Mouse (Mus musculus) stomach, embryonic 14.5 days (tissue): Measurements from ENCODE around the gene Lyz2. TPM values are rescaled to one million over a fixed set of nuclear protein-coding genes. Genes with fewer than 3 reads are reported as not detected.
A peak's percentile ranks its signal among the peaks of the same experiment; 100 is the strongest.

ENCODE experiments used
- ATAC-seq: fragments of 200-750 bp; cut with Nextera tagmentation; 2 replicates; pipeline ENCODE4 v1.8.0; 2017; ENCODE audit warnings: low read depth, moderate TSS enrichment; ENCODE audit not compliant: insufficient number of reproducible peaks, insufficient read depth, low FRiP score
- H3K27ac ChIP-seq: fragments of 300-500 bp; sonication (generic); 2 replicates; pipeline ENCODE4 v1.5.1; 2014; ENCODE audit warnings: mild to moderate bottlenecking, low read length, moderate library complexity, mixed read lengths
- H3K27me3 ChIP-seq: fragments of 300-500 bp; sonication (generic); 2 replicates; pipeline ENCODE4 v1.6.1; 2014; ENCODE audit warnings: low read length, control low read depth, mixed read lengths; ENCODE audit not compliant: control insufficient read depth, insufficient read depth
- H3K36me3 ChIP-seq: fragments of 300-500 bp; sonication (generic); 2 replicates; pipeline ENCODE4 v1.6.1; 2014; ENCODE audit warnings: mild to moderate bottlenecking, control low read depth, low read length, moderate library complexity, mixed read lengths; ENCODE audit not compliant: control insufficient read depth, insufficient read depth
- H3K4me1 ChIP-seq: fragments of 300-500 bp; sonication (generic); 2 replicates; pipeline ENCODE4 v1.6.1; 2014; ENCODE audit warnings: low read length, control low read depth, mixed read lengths; ENCODE audit not compliant: control insufficient read depth, insufficient read depth
- H3K4me2 ChIP-seq: fragments of 300-500 bp; sonication (generic); replicated peaks from 2 replicates; pipeline ENCODE4 v1.6.1; 2014; ENCODE audit warnings: low read depth, low read length, control low read depth
- H3K4me3 ChIP-seq: fragments of 300-500 bp; sonication (generic); 2 replicates; pipeline ENCODE4 v1.5.1; 2014; ENCODE audit warnings: low read depth, low read length, control low read depth
- H3K9ac ChIP-seq: fragments of 300-500 bp; sonication (generic); replicated peaks from 2 replicates; pipeline ENCODE4 v1.6.1; 2014; ENCODE audit warnings: low read depth, mild to moderate bottlenecking, control low read depth, low read length, moderate library complexity, mixed read lengths
- H3K9me3 ChIP-seq: fragments of 300-500 bp; sonication (generic); 2 replicates; pipeline ENCODE4 v1.6.1; 2016; ENCODE audit warnings: low read depth, low read length, control low read depth; ENCODE audit not compliant: control insufficient read depth
- WGBS: fragments of 180-500 bp; shearing (Covaris S2); extraction: QIAGEN DNeasy Blood & Tissue Kit; methylation state at CpG from one replicate; pipeline ENCODE4 v1.1.7; 2014; 5-methylcytosine and 5-hydroxymethylcytosine counted together
- polyA plus RNA-seq: library from polyadenylated mRNA; unstranded; fragments of >200 nt; fragmentation: Nextera tagmentation; extraction: Ambion mirVana; gene quantifications from 2 replicates; pipeline ENCODE4 v1.2.1, GENCODE M21; 2014

Lyz2 gene
- polyA plus RNA-seq: 65.7 and 77.6 TPM in 2 replicates

GRCm38 (mm10) chr10:117282049-117282448, at the start of gene Lyz2:
Gene Lyz2 (minus strand): TSS chr10:117282321.
- Histone ChIP-seq H3K27ac (peak within 1 kb of the TSS; percentile 63), H3K9me3 (no peaks in the 10 kb centered on the region), H3K27me3 (no peaks in the 10 kb centered on the region), H3K4me2 (peak within 1 kb of the TSS; percentile 12; the same call in 1 of the 2 replicates), H3K4me3 (no peak within 1 kb of the TSS), H3K36me3 (no peaks in the 10 kb centered on the region), H3K9ac (no peak within 1 kb of the TSS), H3K4me1 (no peaks in the 10 kb centered on the region)
- 36% methylated on average over 4 of the region's 4 CpGs for WGBS
- peak; percentile 23; the same call in 1 of the 2 replicates for ATAC-seq

GRCm38 (mm10) chr10:117330521-117330920, 48.4 kb upstream of the Lyz2 start:
- no peak for ATAC-seq
- 74% methylated on average over 5 of the region's 5 CpGs for WGBS

DNA sequence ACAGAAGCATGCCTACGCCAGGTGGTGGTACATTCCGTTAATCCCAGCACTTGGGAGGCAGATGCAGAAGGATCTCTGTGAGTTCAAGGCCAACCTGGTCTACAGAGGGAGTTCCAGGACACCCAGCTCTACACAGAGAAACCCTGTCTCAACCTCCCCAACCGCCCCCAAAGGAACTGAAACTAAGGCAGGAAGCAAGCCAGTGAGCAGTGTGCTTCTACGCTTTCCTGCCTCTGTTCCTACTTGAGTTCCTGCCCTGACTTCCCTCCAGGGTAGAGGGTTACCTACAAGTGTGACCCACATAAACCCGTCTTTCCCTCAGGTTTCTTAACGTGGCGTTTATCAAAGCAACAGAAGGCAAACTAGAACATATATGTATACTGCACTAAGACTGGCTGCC, 41.7 kb upstream of the Lyz2 start:
- ATAC-seq: no peak
- H3K4me2 ChIP-seq: no peak overlapping the region
- H3K27ac ChIP-seq: no peak overlapping the region
- WGBS: 86% methylated on average over 7 of the region's 7 CpGs
- H3K36me3 ChIP-seq: no peaks in the 10 kb centered on the region
- no peaks in the 10 kb centered on the region for H3K9me3 ChIP-seq
- H3K4me3 ChIP-seq: no peak overlapping the region
- H3K4me1 ChIP-seq: no peaks in the 10 kb centered on the region
- H3K9ac ChIP-seq: no peak overlapping the region
- H3K27me3 ChIP-seq: no peaks in the 10 kb centered on the region

More at GRCm38 (mm10) chr10:117330521-117330920, 48.4 kb upstream of the Lyz2 start:
- Histone ChIP-seq H3K9me3 (no peaks in the 10 kb centered on the region), H3K9ac (no peak overlapping the region), H3K4me2 (no peak overlapping the region), H3K27ac (no peak overlapping the region), H3K4me1 (0 out of 2 replicates have a peak, but pooled peaks cover 1% of the 10 kb centered on the region), H3K4me3 (no peak overlapping the region), H3K27me3 (no peaks in the 10 kb centered on the region), H3K36me3 (no peaks in the 10 kb centered on the region)

- Histone ChIP-seq H3K4me2 (no peak overlapping the region), H3K4me1 (no peaks in the 10 kb centered on the region), H3K4me3 (no peak overlapping the region), H3K27me3 (no peaks in the 10 kb centered on the region), H3K9ac (no peak overlapping the region), H3K36me3 (no peaks in the 10 kb centered on the region), H3K27ac (no peak overlapping the region), H3K9me3 (no peaks in the 10 kb centered on the region)
- ATAC-seq: no peak
- 93% methylated on average over 5 of the region's 5 CpGs for WGBS
These were observed 40.5 kb upstream of the Lyz2 start for GRCm38 (mm10) chr10:117322630-117323029.

DNA sequence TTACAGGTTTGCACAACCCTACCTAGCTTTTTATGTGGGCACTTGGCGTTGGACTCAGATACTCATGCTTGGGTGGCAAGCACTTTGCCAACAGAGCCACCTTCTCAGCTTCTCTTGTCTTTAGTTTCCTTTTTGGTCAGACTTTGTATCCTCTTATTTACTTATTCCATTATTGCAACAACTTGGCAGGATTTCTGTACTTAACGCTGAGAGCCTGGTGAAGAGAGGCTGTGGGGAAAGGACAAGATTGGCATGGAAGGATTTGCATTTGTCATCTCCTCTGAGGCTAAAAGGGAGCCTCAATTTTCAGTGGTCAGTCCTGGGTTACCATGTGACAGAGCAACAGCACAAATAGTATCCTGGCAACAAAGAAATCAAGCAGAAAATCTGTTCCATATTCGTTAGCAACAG, 38.5 kb upstream of the Lyz2 start:
- Histone ChIP-seq H3K9me3 (no peaks in the 10 kb centered on the region), H3K27ac (no peak overlapping the region), H3K4me2 (no peak overlapping the region), H3K9ac (no peak overlapping the region), H3K27me3 (no peaks in the 10 kb centered on the region), H3K4me1 (no peaks in the 10 kb centered on the region), H3K4me3 (no peak overlapping the region), H3K36me3 (no peaks in the 10 kb centered on the region)
- no peak for ATAC-seq
- 77% methylated on average over 3 of the region's 3 CpGs for WGBS

DNA sequence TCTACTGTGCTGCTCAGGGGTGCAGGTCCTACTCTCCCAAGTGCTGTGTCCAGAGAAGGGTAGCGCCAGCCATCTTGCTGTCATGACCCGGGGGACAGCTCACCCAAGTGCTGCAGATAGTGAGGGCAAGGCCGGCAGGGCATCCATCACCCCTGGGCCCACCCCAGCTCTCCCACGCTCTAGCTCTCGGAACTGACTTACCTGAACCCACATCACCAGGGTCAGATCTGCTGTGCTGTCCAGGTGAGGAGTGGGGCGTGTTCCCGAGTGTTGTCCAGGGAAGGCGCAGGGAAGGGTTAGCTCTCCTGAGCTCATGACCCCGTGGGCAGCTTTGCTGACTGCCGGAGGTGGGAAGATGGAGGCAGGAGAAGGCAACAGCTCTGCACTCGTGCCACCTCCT, 34.3 kb upstream of the Lyz2 start:
- Histone ChIP-seq H3K9me3 (no peaks in the 10 kb centered on the region), H3K4me2 (no peak overlapping the region), H3K4me3 (no peak overlapping the region), H3K4me1 (no peaks in the 10 kb centered on the region), H3K36me3 (no peaks in the 10 kb centered on the region), H3K9ac (no peak overlapping the region), H3K27ac (no peak overlapping the region), H3K27me3 (no peaks in the 10 kb centered on the region)
- WGBS: 86% methylated on average over 11 of the region's 11 CpGs
- ATAC-seq: no peak

DNA sequence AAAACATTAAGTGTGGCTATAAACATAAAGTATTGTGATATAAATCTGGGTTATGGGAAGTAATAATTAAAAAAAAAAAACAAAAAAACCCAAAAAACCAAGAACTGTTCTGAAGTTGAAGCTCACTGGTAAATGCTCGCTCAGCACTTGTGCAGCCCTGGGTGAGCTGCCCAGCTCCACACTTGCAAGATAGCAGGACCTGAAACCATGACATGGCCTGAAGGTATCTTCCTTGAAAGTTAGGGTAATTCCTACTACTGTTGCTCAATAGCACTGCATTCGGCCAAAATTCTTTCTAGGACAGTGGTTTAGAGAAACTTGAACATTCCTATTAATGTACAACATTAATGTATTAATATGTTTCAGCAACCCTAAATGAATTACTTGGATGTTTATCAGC, 31.0 kb upstream of the Lyz2 start:
- H3K27me3 ChIP-seq: no peaks in the 10 kb centered on the region
- no peak overlapping the region for H3K4me3 ChIP-seq
- H3K4me1 ChIP-seq: no peaks in the 10 kb centered on the region
- 95% methylated on average over 2 of the region's 2 CpGs for WGBS
- ATAC-seq: no peak
- no peak overlapping the region for H3K27ac ChIP-seq
- H3K9me3 ChIP-seq: no peaks in the 10 kb centered on the region
- no peak overlapping the region for H3K4me2 ChIP-seq
- no peaks in the 10 kb centered on the region for H3K36me3 ChIP-seq
- no peak overlapping the region for H3K9ac ChIP-seq

GRCm38 (mm10) chr10:117312168-117312567, 30.0 kb upstream of the Lyz2 start:
- WGBS: 84% methylated on average over 8 of the region's 8 CpGs
- Histone ChIP-seq H3K27me3 (no peaks in the 10 kb centered on the region), H3K9me3 (no peaks in the 10 kb centered on the region), H3K4me3 (no peak overlapping the region), H3K4me2 (no peak overlapping the region), H3K4me1 (no peaks in the 10 kb centered on the region), H3K36me3 (no peaks in the 10 kb centered on the region), H3K9ac (no peak overlapping the region), H3K27ac (no peak overlapping the region)
- ATAC-seq: no peak

DNA sequence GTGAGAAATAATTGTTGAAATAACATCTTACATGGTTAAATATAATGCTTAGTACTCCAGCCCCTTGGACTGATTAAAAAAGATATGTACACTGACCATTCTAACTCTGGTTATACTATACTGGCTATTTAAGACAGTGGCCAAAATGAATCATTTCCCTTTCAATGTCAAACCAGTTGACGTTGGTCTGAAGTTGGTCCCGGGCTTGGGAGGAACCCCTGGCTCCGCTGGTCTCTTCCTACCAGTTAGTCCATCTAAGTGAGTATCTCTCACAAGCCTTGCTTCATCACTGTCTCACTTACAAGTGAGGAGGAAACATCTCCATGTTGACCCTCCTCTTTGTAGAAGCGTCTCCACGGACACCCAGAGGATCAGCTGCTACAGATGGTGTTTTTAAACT, 22.2 kb upstream of the Lyz2 start:
- H3K4me1 ChIP-seq: no peaks in the 10 kb centered on the region
- no peak overlapping the region for H3K27ac ChIP-seq
- H3K4me2 ChIP-seq: no peak overlapping the region
- WGBS: 84% methylated on average over 5 of the region's 5 CpGs
- no peaks in the 10 kb centered on the region for H3K36me3 ChIP-seq
- H3K9ac ChIP-seq: no peak overlapping the region
- H3K4me3 ChIP-seq: no peak overlapping the region
- no peak for ATAC-seq
- H3K9me3 ChIP-seq: no peaks in the 10 kb centered on the region
- no peaks in the 10 kb centered on the region for H3K27me3 ChIP-seq
